Mouse (Mus musculus) adrenal gland, adult 2 months (tissue): ENCODE measurements around the gene Zkscan14. TPM values are rescaled to one million over a fixed set of nuclear protein-coding genes. Genes with fewer than 3 reads are reported as not detected.

ENCODE experiments used
- polyA plus RNA-seq: library from polyadenylated mRNA; depleted of rRNA; stranded (reverse); fragments of >200 nt; gene quantifications from 2 replicates; pipeline ENCODE4 v1.2.3, GENCODE M21; 2012; rRNA removed
- total RNA-seq, 2 experiments: library from RNA; stranded (reverse); gene quantifications; 2 replicates each; pipeline ENCODE4 v1.2.3; 2021

Gene Zkscan14
- total and polyA plus RNA-seq, 3 experiments = 1.1 to 9.2 (median 8.4) TPM

Other genes with a start within 250 kb of the Zkscan14 start
- 10 to 100 TPM; 19.5 to 21.6 TPM for gene Smurf1, start 236.0 kb downstream of the Zkscan14 start, total RNA-seq
- gene Smurf1, start 236.0 kb downstream of the Zkscan14 start, polyA plus RNA-seq = 18.6 and 20.7 TPM in 2 replicates
- gene Gm4871, start 169.1 kb downstream of the Zkscan14 start, total RNA-seq = not detected
- not detected in 2 replicates for gene Gm4871, start 169.1 kb downstream of the Zkscan14 start, polyA plus RNA-seq
- gene 1700018F24Rik, start 158.9 kb downstream of the Zkscan14 start, total RNA-seq = not detected
- gene 1700018F24Rik, start 158.9 kb downstream of the Zkscan14 start, polyA plus RNA-seq = not detected in 2 replicates
- 100 to 1,000 TPM; 111 to 129 TPM for gene Arpc1a, start 118.0 kb downstream of the Zkscan14 start, total RNA-seq
- 70.9 and 78.6 TPM in 2 replicates for gene Arpc1a, start 118.0 kb downstream of the Zkscan14 start, polyA plus RNA-seq
- gene Kpna7, start 117.8 kb downstream of the Zkscan14 start, total RNA-seq = not detected
- not detected in 2 replicates for gene Kpna7, start 117.8 kb downstream of the Zkscan14 start, polyA plus RNA-seq
- gene Arpc1b, start 87.7 kb downstream of the Zkscan14 start, total RNA-seq = 100 to 1,000 TPM; 212 to 236 TPM
- 450 and 491 TPM in 2 replicates for gene Arpc1b, start 87.7 kb downstream of the Zkscan14 start, polyA plus RNA-seq
- gene Pdap1, start 61.6 kb downstream of the Zkscan14 start, total RNA-seq = 10 to 100 TPM; 86.5 to 87.6 TPM
- gene Pdap1, start 61.6 kb downstream of the Zkscan14 start, polyA plus RNA-seq = 29.6 and 33.6 TPM in 2 replicates
- gene Bud31, start 61.5 kb downstream of the Zkscan14 start, total RNA-seq = 100 to 1,000 TPM; 103 to 113 TPM
- gene Bud31, start 61.5 kb downstream of the Zkscan14 start, polyA plus RNA-seq = 26.2 and 27.3 TPM in 2 replicates
- 10 to 100 TPM; 24.4 to 25.8 TPM for gene Ptcd1, start 34.8 kb downstream of the Zkscan14 start, total RNA-seq
- 18.9 and 23.8 TPM in 2 replicates for gene Ptcd1, start 34.8 kb downstream of the Zkscan14 start, polyA plus RNA-seq
- gene Cpsf4, start 34.7 kb downstream of the Zkscan14 start, total RNA-seq = 10 to 100 TPM; 19.8 to 20.1 TPM
- 15.2 and 16.8 TPM in 2 replicates for gene Cpsf4, start 34.7 kb downstream of the Zkscan14 start, polyA plus RNA-seq
- gene Atp5j2, start 9.8 kb downstream of the Zkscan14 start, total RNA-seq = 100 to 1,000 TPM; 500 to 593 TPM
- gene Atp5j2, start 9.8 kb downstream of the Zkscan14 start, polyA plus RNA-seq = 43.5 and 53.7 TPM in 2 replicates
- gene Zkscan5, start 2.7 kb upstream of the Zkscan14 start, total RNA-seq = 10 to 100 TPM; 11.2 to 13.5 TPM
- 3.2 and 3.6 TPM in 2 replicates for gene Zkscan5, start 2.7 kb upstream of the Zkscan14 start, polyA plus RNA-seq
- 10 to 100 TPM; 47.0 to 56.5 TPM for gene Zfp655, start 29.8 kb upstream of the Zkscan14 start, total RNA-seq
- 9.8 and 10.9 TPM in 2 replicates for gene Zfp655, start 29.8 kb upstream of the Zkscan14 start, polyA plus RNA-seq
- 10 to 100 TPM; 11.5 to 17.7 TPM for gene Zscan25, start 78.6 kb upstream of the Zkscan14 start, total RNA-seq
- gene Zscan25, start 78.6 kb upstream of the Zkscan14 start, polyA plus RNA-seq = 13.8 and 16.3 TPM in 2 replicates
- not detected for gene Cyp3a57, start 143.4 kb upstream of the Zkscan14 start, total RNA-seq
- not detected in 2 replicates for gene Cyp3a57, start 143.4 kb upstream of the Zkscan14 start, polyA plus RNA-seq